Mouse (Mus musculus) adrenal gland, postnatal 36 days (tissue): ENCODE measurements at regions not wholly inside any gene's neighbourhood (a gene's known extent, or its start where the extent isn't known, plus 50 kb on each side); places are given as distances from the start of the nearest gene placed in this dataset.
A peak's percentile ranks its signal among the peaks of the same experiment; 100 is the strongest.

Experiments
- DNase-seq, 2 experiments: peaks; one replicate each; pipeline ENCODE4 v3.0.0; 2021; ENCODE audit warnings: mixed read lengths in 1 of 2

DNA sequence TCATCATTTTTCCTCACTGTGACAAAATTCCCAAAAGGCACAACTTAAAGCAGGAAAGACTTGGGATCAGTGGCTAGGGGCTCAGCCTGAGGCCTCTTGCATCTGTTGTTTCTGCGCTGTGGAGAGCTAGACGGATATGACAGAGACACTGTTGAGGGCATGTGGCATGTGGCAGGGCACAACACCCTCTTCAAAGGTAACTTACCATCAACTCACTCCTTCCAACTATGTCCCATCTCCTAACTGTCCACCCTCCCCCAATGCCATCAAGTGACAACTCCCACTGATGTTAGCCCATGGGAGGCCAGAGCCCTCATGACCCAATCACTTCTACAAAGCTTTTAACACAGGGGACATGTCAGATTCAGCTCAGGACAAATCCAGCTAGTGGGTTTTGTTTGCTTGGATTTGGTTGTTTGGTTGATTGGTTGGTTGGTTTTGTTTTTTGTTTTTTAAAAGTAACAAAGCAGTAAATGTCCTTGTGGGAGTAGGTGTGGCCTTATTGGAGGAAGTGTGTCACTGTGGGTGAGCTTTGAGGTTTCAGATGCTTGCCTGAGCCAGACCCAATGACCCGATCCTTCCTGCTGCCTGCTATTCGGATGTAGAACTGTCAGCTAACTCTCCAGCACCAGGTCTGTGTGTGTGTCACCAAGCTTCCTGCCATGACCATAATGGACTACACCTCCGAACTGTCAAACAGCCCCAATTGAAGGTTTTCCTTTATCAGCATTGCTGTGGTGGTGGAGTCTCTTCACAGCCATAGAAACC is 53.2 kb upstream of the Lef1 start:
- no peak for DNase-seq

DNA sequence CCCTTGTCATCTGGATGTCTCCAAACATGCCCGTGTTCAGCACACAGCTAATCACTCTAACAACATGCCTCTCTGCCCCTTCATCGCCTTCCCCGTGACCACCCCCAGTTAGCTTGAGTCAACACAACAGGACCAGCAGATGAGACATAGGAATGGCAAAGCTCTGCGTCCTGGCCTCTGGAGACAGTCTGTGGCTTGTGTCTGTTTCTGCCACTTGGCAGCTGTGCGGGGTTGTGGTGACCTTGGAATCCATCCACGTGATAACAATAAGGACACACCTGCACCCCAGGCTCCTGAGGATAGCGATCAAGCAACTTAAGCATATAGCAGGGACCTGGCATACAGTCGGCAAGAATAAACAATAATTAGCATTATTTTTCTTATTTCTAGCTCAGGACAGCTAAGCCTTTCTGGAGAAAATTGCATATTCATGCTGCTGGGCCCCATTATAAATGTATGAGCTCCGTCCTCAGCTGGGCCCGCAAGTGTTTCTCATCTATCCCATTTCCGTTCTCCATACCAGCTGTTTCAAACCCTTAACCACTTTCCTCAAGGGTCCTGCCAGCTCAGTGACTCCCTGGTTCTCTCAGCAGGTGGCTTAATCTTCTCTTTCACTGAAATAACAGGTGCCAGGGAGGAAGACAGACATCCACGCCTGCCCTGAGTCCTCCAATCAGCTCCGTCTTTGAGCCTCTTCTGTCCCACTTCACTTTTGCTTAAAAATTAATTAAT is 55.9 kb upstream of the Lef1 start:
- DNase-seq = no peak

DNA sequence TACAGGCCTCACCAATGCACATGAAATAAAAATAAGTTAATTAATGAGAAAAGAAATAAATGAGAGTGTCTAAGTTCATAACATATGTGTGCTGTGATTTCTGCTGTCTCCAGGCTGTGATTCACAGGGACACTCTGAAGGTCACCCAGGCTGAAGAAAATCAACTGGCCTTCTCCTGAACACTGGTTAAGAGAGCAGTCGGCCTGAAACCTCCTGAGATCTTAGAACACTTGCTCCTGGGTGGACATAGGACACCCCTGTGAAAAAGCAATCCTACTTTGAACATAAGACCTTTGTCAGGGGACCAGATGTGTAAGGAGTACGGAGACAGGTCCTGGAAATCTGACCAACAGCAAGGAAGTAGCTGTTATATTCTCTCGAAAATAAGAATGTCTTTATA is 62.6 kb upstream of the Lef1 start:
- peak; percentile 35 for DNase-seq

DNA sequence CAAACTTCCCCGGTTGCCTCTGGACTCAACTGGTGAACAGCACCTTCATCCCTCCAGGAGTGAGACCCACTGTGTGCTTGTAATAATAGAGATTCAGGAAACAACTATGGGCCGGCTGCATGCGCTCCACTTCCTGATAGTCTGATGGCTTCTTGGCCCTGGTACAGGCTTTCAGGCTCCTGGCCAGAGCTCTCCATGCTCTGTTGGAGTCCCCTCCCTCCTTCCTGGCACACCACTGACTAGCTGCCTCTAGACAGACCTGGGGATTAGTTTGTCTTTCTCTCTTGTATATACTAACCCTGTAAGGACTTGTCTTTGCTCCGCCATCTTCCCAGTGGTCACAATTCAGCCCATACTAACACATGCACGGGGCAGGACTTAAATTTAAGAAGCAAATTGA is 63.9 kb upstream of the Lef1 start:
- peak; percentile 44 to 63 for DNase-seq

DNA sequence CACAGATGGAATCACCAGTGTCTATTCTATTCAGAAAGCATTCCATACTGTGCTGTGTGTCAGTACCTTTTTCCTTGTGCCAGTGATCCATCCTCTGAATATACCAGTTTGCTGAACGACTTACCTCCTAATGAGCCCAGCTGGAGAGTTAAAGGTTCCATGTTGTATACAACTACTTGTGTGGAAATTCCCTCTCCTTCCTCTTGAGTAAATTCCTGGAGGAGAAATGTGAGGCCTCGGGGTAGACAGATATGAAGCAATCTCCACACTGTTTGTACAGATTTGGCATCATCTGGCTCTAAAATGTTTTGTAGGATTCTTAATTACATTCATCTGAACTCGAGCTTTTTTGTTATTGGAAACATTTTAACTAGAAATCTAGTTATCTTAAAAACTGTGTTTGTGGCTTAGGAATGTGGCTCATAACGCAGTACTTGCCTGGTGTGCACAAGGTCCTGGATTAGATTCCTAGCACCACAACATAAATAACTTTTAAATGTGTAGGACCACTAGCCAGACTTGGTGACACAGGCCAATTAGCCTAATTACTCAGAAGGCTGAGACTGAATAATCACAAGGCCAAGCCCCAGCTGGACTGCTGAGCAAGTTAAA is 70.0 kb upstream of the Lef1 start:
- DNase-seq = no peak

DNA sequence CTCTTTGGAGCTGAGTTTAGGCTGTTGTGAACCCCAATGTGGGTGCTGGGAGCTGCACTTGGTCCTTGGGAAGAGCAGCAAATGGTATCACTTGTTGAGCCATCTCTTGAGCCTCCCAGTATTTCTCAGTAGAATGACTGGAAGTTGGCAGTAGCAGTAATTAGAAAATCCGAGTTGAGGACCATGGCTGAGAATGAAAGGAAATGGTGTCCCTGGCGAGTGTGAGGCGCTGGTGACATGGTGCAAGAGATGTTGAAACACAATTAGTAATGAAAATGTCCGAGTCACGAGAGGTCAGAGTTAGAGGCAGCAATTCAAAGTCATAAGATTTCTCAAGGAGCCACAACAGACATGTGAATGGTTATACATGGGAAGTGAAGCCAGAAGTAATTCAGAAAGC is 73.2 kb upstream of the Lef1 start:
- no peak for DNase-seq

DNA sequence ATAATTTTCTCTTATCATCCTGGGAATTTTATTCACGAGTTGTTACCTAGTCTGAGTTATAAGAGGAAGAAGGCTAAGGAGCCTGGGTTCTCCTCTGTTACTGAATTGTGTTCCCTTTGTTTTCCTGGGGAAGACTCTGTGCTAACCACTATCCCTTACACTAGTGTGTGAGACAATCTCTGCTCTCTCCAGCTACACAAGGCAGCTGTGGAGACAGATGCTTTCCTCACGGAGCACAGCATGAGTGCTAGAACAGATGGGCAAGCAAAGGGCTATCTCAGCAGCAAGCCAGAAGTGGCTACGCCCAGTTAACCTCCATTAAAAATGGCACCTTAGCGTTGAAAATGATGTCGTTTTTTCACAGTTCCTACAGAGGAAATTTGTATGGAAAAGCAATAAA is 75.5 kb upstream of the Lef1 start:
- DNase-seq = no peak

DNA sequence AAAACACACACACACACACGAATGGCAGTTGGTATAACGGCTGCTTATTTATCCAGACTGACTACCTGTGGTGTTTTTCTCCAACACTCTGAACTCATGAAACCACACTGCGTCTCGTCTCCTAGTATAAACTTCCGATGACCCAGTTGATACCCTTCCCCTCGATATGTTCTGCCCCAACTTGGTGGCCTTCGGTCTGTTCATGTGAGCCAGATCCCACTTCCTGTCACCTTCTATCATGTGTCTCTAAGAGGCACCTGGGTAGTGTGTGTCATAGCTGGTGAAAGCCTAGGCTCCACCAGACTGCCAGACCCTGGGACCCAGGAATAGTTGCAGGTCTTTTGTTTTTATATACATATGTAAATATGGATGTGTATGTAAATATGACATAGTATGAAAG is 83.9 kb upstream of the Lef1 start:
- no peak for DNase-seq

DNA sequence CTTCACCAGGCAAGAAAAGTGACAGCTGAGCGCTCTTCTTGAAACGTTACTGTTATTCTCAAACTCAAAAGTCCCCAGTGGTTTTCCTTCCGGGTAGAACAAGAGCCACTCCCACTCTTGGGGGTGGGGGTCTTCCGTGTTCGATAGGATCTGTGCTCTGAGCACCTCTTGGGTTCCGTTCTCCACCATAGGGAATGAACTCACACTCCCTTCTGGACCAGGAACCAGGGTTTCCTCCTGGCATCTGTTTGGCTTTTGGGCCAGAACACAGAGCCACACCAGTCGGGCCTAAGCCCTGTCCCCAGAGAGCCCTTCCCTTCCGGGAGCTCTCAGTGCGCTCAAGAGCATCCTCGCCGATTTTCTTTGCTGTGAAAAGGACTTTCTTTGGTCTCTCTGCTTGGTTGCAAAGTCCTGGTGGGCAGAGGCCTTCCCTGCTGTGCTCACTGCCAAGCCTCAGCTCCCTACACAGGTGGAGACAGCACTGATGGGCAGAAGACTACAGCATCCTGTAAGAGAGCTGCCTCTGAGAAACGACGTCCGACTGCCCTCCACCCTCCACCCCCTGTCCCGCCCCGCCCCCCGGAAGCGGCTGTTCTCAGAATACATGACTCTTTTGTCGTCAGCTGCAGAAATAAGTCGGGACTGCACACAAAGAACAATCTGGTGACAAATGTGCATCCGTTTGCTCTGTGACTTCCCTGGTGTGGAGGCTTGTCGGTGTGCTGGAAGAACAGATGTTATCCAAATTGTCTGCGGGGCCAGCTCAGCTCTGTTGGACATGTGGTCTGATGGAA is 90.9 kb upstream of the Lef1 start:
- DNase-seq = peak; percentile 26 to 63

DNA sequence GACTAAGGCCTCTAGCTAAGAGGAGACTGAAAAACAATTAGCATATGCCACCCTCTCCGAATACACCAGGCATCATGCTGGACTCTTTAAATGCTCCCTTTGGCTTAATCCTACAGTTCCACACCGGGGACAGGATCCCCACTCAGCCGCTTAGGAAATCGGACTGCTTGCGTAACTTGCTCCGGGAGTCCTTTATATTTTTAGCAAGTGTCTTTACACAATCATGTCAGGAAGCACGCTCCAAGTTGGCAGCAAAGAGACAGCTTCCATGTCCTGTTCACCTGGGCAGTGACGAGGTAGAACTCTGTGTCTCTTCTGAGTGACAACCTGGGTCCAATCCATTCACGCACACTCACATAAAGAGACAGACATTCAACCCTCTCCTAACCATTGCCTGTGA is 92.4 kb upstream of the Lef1 start:
- DNase-seq = peak; percentile 31 to 49

DNA sequence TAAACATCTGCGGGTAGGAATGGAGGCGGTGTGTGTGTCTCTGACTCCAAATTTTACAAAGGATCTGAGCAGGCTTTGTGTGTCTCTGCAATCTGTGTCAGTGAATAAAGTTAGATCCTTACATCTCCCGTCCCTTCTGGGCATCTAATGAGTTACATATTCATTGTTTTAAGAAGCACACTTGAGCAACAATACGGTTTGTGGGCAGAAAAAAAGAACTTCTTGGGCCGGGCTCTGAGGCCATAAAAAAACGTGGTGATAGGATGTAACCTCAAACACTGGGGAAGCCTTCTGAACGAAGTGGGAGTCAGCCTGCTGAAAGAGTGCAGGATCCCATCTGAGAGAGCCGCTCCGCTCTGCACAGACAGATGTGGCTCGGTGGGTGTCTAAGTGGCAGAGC is 94.2 kb upstream of the Lef1 start:
- no peak for DNase-seq

DNA sequence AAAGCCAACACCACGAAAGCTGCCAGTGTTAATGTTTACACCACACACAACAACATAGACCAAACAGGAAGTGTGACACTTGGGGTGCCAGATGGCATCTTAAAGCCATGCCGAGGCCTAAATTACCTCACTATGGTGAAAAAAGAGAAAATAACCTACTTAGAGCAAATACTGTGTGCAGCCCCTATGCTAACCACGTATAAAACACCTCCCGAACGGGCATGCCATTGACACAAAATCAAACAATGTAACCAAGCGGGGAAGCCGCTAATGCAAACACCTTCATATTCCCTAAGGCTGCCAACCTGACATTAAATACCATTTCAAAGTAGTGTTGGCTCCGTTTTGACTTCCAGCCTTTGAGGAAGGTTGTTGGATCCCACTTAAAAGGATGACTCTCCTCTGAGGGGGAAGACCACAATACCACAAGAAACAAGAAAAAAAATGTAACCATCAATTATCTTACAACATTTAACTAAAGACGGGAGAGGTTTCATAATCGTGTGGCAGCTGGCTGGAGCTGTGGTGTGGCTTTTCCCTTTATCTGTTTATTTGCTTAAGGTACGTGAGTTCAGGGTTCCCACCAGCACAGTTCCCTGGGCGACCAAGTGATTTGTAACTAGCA is 96.1 kb upstream of the Lef1 start:
- no peak for DNase-seq

DNA sequence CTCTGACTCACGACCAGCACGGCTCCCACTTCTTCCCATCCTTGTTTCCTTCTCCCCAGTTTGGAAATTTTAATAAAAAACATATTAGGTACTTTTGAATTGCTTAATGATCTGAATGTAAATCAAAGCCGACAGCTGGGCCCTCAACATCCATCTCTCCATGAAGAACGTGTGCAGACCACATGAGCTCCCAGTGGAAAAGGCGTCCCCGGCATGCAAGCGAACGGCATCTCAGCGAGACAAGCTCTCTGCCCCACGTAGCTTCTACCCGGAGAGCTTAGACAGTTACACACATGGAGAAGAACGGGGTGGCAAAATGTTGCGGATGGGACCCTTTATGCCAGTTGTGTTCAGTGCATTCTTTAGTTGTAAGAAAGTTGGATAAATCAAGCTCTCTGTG is 109.6 kb upstream of the Lef1 start:
- no peak for DNase-seq

DNA sequence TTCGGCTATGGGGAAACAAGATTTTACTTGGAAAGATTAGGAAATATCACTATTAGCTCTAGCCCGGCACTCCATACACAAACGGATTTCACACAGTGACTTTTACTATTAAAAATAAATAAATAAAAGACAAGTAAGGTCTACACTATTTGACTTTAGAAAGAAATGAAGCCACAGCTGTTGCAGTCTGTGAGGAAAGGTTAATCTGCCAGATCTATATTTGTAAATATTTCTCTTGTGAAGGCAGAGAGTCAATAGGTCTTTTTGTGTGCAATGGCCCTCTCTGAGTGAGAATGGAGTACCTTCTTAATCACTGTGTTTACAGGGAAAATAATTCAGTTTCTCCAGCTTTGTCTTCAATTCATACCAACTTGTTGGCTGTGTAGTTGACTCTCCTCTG is 110.0 kb upstream of the Lef1 start:
- no peak for DNase-seq

DNA sequence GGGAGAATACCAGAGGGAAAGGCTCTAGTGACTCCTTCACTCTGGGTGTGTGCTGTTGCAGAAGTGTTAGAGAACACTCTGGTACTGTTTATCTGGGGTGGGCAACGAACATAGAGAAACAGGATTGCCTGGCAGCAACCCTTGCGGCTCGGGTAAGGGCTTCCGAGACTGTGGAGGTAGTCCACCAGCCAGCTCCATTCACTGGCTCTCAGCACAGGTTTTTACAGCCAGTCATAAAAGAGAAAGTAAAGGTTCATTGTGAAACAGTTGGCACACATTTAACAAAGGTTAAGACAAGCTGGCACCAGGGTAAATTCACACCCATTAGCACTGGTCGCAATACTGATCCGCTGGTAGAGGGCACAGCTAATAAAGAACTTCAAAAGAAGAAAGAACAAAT is 110.5 kb upstream of the Lef1 start:
- no peak for DNase-seq

DNA sequence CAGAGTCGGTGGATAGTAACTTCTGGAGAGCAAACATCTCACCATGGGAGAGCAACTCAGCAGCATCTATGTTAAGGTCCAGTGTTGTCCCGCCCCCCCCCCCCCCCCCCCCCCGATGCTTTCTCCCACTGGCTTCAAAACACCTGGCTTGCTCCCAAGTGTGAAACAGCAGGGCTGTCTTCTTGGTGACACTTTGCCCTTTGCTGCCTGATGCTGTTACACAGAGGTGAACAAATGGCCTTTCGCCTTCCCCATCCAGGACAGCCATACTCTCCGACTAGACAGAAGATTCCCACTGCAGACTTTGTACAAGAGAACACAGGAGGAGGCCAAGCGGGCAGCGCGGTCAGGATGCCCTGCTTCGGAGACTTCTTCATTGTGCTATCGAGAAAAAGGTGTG is 111.8 kb upstream of the Lef1 start:
- no peak for DNase-seq

DNA sequence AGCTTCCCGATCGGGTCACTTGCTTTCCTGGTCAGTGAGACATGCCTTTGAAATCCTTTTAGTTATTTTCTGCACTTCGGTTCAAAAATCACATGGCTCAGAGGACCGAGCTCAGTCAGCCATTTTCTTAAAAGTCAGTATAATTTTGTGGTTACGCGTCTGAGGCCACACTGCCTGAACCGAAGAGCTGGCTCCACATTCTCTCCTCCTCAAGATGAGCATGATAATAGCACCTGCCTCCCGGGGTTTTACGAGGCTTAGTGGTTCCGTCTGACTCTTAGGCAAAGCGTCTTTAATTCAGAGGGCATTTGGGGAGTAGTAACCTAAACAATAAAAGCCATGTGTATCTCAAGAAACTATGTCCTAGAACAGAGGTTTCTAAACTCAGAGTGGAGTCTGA is 113.5 kb upstream of the Lef1 start:
- no peak for DNase-seq

DNA sequence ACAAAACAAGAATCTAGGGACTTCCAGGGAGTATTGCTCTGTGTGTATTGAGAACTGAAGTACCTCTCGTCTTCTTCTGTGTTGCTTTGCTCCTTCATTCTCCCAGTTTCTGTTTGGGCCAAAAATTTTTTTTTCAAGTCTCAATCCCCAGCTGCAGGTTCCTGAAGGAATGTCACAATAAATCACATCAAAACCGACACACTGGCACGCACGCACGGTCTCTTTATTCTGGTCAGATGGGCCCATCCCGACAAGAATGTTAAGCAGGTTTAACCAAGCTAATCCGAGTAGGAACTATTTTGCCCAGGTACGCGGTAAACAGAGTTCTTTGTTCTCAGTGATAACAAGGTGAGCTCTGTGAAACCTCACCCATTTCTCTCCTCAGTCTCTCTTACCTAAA is 118.3 kb upstream of the Lef1 start:
- DNase-seq = no peak

DNA sequence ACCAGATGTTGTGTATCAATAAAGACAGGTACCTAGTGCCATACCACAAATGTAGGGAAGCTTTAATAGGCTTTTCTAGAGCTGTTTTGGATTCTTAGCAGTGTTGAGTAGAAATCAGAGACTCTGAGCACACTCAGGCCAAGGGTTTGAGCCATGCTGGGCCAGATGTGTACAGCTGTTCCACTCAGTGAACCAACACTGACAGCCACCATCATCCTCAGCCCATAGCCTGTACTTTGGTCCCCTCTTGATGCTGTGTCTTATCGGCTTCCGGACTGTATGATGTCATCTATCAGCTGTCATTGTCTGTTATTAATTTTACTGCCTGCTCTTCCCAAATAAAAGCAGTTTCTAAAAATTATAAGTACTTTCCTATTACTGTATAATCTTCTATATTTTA is 123.6 kb upstream of the Lef1 start:
- DNase-seq = no peak

DNA sequence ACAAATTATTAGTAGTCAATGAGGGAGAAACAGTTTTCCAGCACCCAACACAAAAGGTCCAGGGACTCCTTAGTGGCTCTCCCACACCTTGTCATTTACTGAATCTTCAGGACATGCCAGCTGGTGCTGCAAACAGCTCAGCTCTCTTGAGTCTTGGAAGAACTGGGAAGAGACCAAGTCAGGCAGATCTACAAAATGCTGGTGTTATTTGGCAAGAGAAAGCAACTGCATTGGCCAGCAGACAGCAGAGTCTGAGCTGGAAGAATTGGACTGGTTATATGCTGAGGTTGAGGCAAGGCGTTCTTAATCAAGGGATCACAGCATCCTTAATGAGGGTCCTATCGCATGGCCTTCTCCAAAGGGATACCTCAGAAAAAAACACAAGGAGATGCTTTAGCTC is 124.2 kb upstream of the Lef1 start:
- DNase-seq = no peak

DNA sequence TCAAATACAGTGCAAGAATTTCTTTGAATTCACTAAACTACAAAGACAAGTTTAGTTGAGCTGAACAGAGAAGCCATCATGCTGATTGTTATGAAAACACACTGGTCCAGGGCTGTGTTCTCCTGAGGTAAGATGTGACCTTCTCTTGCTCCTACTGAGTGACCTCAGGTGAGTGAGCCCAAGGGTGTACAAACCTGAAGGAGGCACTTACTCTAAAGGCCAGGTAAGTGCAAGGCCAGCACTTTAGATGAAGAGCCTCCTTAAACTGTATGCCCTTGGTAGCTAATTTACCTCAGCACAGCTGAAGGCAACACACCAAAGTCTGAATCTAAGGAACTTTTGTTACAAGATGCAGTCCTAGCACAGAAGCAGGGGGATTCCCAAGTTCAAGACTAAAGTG is 128.7 kb upstream of the Lef1 start:
- no peak for DNase-seq

DNA sequence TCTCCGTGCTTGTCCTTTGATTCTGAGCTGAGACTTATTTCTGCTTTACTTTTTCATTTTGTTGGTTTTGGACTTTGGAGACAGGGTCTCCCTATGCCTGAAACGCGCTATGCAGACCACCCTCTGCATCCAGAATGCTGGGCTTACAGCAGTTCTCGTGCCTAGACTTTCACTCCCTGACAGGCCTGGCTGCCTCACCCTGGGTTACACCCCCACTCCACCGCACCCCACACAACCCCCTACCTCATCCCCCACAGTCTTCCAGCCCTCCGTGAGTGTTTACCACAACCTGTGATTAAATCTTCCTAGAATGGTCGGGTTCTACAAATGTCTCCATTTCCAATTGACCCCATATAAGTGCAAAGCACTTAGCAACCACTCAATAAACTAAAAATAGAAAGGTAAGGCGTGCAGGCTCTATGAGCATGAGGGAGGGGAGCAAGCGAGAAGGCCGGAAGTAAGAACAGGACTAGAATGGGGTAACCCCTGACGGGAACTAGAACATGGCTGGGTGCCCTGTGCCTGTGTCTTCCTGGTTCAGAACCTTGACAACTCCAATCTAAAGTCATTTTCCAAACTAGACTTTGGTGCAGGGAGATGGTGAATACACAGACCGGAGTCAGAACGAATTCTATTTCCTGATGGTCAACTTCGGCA is 131.2 kb upstream of the Lef1 start:
- DNase-seq = no peak
